Mouse (Mus musculus): ENCODE results near the gene Eln. TPM values are rescaled to one million over a fixed set of nuclear protein-coding genes. Genes with fewer than 3 reads are reported as not detected.

The Eln gene
- total and polyA plus RNA-seq, 3 experiments = not detected

DNA sequence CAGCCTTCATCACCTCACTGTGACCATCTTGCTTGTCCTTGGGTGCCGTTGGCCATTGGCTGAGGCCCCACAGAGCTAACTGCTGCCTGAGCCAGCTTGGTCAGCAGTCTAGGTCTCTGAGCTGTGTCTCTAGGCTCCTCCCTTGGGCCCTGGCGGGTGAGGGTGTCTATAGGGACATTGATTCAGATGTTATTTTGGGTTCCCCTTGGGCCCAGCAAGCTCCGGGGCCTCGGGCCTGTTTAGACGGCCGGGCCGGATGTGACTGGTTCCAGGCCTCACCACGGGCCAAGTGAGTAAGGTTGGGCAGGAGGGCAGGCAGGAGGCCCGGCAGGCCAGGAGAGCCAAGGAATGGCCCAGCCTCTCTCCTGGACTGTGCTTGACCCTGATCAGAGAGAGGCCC lies 16.2 kb upstream of the Eln start:
- H3K27ac ChIP-seq (ENCODE audit: control insufficient read depth, low read depth, low read length) = no peak overlapping the region
- H3K79me2 ChIP-seq (ENCODE audit: control insufficient read depth, insufficient read depth, low read length, poor library complexity) = no peaks in the 10 kb centered on the region
- no peaks in the 10 kb centered on the region for H3K36me3 ChIP-seq (ENCODE audit: control insufficient read depth in 1 of 2, insufficient read depth in 2 of 2, low read length in 2 of 2)
- H3K9ac ChIP-seq (ENCODE audit: control insufficient read depth, low read depth, low read length, poor library complexity, severe bottlenecking) = no peak overlapping the region
- H3K4me1 ChIP-seq (ENCODE audit: control insufficient read depth in 1 of 2, insufficient read depth in 2 of 2, low read length in 2 of 2) = no peaks in the 10 kb centered on the region
- no peak overlapping the region for H3K4me3 ChIP-seq (ENCODE audit: control insufficient read depth in 1 of 2, insufficient read depth in 1 of 2, low read depth in 2 of 2, low read length in 2 of 2)
- no peak for DNase-seq (ENCODE audit: low read depth, low spot score)
- H3K9me3 ChIP-seq (replicated peaks; ENCODE audit: insufficient read depth, low read length) = no peaks in the 10 kb centered on the region
- TF ChIP-seq ZKSCAN1 (IDR thresholded peaks at IDR 0.05; ENCODE audit: low read depth, low read length) (no peak), TCF12 (IDR thresholded peaks at IDR 0.05; ENCODE audit: low read depth, low read length) (no peak), USF1 (IDR thresholded peaks at IDR 0.05; ENCODE audit: low read depth, low read length) (no peak), ZC3H11A (IDR thresholded peaks at IDR 0.05; ENCODE audit: low read depth, low read length) (no peak), CHD1 (IDR thresholded peaks at IDR 0.05; ENCODE audit: low read depth, low read length) (no peak), GABPA (IDR thresholded peaks at IDR 0.05; ENCODE audit: low read depth, low read length) (no peak), UBTF (IDR thresholded peaks at IDR 0.05; ENCODE audit: borderline replicate concordance, insufficient read depth, low read depth, low read length) (no peak), NELFE (IDR thresholded peaks at IDR 0.05; ENCODE audit: low read depth, low read length) (no peak)
- H3K27me3 ChIP-seq (ENCODE audit: control insufficient read depth in 1 of 2, insufficient read depth in 2 of 2, low read length in 2 of 2) = no peaks in the 10 kb centered on the region

DNA sequence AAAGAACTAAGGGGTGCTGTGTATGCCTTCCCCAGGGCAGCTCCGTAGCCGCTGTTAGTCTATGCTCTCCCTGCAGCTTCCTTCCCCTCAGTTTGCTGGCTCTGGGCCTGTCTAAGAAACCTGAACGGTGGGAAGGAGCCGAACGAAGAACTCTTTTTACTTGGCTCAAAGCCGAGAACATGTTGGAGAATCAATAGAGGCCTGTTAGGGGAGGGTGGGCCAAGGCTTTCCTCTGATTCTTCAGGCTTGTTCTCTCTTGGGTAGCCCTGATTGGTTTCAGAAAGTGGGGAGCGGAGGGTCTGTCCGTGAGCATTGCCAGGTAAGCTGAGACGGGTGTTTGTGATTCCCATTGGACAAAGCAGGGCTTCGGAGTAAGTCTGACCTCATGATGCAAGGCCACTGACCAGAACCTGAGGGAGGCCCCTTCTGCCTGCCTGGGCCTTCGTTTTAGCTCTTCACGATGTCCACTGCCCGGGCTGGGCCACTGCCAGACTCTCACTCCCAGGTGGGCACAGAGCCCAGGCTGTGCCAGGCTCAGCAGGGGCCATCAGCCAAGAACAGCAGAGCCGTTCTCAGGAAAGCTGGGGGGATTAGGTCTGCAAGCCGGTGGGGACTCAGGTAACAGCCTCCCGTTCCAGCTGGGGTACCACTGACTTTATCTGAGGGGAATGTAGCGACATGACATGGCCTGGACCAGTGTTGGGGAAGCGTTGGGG lies 14.4 kb upstream of the Eln start:
- no peaks in the 10 kb centered on the region for H3K4me1 ChIP-seq (ENCODE audit: control insufficient read depth in 1 of 2, insufficient read depth in 2 of 2, low read length in 2 of 2)
- H3K9ac ChIP-seq (ENCODE audit: control insufficient read depth, low read depth, low read length, poor library complexity, severe bottlenecking) = no peak overlapping the region
- H3K9me3 ChIP-seq (replicated peaks; ENCODE audit: insufficient read depth, low read length) = no peaks in the 10 kb centered on the region
- H3K79me2 ChIP-seq (ENCODE audit: control insufficient read depth, insufficient read depth, low read length, poor library complexity) = no peaks in the 10 kb centered on the region
- H3K27me3 ChIP-seq (ENCODE audit: control insufficient read depth in 1 of 2, insufficient read depth in 2 of 2, low read length in 2 of 2) = no peaks in the 10 kb centered on the region
- no peak overlapping the region for H3K27ac ChIP-seq (ENCODE audit: control insufficient read depth, low read depth, low read length)
- DNase-seq (ENCODE audit: low read depth, low spot score) = no peak
- H3K4me3 ChIP-seq (ENCODE audit: control insufficient read depth in 1 of 2, insufficient read depth in 1 of 2, low read depth in 2 of 2, low read length in 2 of 2) = no peak overlapping the region
- no peak for TF ChIP-seq E2F4 (IDR thresholded peaks at IDR 0.05; ENCODE audit: borderline replicate concordance, low read depth, low read length)
- no peaks in the 10 kb centered on the region for H3K36me3 ChIP-seq (ENCODE audit: control insufficient read depth in 1 of 2, insufficient read depth in 2 of 2, low read length in 2 of 2)

DNA sequence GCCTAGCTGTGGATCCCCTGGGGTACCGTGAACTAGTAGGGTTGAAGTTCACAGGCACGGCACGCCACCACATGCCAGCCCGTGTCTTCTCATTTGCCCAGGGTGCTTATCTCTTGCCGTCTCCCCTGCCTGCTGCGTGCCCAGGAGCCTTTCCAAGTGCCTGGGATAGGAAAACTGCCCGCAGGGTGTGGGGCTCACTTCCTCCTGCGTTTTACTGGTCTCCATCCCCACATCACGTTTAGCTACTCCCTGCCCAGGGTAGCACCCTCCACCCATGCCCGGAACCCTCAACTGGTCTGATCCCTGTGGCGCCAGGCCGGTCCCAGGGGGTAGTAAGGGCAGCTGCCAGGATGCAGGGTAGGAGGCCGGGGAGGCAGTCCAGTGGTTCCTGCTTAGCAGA lies 8.9 kb upstream of the Eln start:
- H3K9me3 ChIP-seq (replicated peaks; ENCODE audit: insufficient read depth, low read length) = no peaks in the 10 kb centered on the region
- H3K79me2 ChIP-seq (ENCODE audit: control insufficient read depth, insufficient read depth, low read length, poor library complexity) = no peaks in the 10 kb centered on the region
- H3K4me3 ChIP-seq (ENCODE audit: control insufficient read depth in 1 of 2, insufficient read depth in 1 of 2, low read depth in 2 of 2, low read length in 2 of 2) = no peak overlapping the region
- TF ChIP-seq MXI1 (IDR thresholded peaks at IDR 0.05; ENCODE audit: low read depth, low read length) = no peak
- TF ChIP-seq POLR2A (IDR thresholded peaks at IDR 0.05; ENCODE audit: control insufficient read depth in 1 of 2, insufficient read depth in 1 of 2, low read depth in 1 of 2, low read length in 2 of 2, poor library complexity in 1 of 2) = no peak
- no peak for TF ChIP-seq CTCF (IDR thresholded peaks at IDR 0.05 in 2 of 3, conservative IDR thresholded peaks at IDR 0.05 in 1 of 3; ENCODE audit: control insufficient read depth in 1 of 3, insufficient read depth in 1 of 3, low read depth in 2 of 3, low read length in 3 of 3, poor library complexity in 1 of 3, severe bottlenecking in 1 of 3)
- TF ChIP-seq GABPA (IDR thresholded peaks at IDR 0.05; ENCODE audit: low read depth, low read length) = no peak
- TF ChIP-seq TAL1 (IDR thresholded peaks at IDR 0.05; ENCODE audit: low read length) = no peak
- no peak for TF ChIP-seq ZNF384 (IDR thresholded peaks at IDR 0.05; ENCODE audit: low read depth, low read length)
- no peak for TF ChIP-seq BHLHE40 (IDR thresholded peaks at IDR 0.05; ENCODE audit: borderline replicate concordance, low read depth, low read length)
- TF ChIP-seq ZMIZ1 (IDR thresholded peaks at IDR 0.05; ENCODE audit: low read depth, low read length) = no peak
- TF ChIP-seq ELF1 (IDR thresholded peaks at IDR 0.05; ENCODE audit: low read depth, low read length) = no peak
- no peak for TF ChIP-seq TBP (IDR thresholded peaks at IDR 0.05; ENCODE audit: low read depth, low read length)
- TF ChIP-seq HCFC1 (IDR thresholded peaks at IDR 0.05; ENCODE audit: low read depth, low read length) = no peak
- no peak for TF ChIP-seq USF2 (IDR thresholded peaks at IDR 0.05; ENCODE audit: borderline replicate concordance in 1 of 2, insufficient read depth in 1 of 2, low read depth in 1 of 2, low read length in 2 of 2)
- no peak for TF ChIP-seq NELFE (IDR thresholded peaks at IDR 0.05; ENCODE audit: low read depth, low read length)
- TF ChIP-seq POLR2AphosphoS2 (IDR thresholded peaks at IDR 0.05; ENCODE audit: low read length) = no peak
- no peak for TF ChIP-seq CHD1 (IDR thresholded peaks at IDR 0.05; ENCODE audit: low read depth, low read length)
- no peak for TF ChIP-seq POLR2AphosphoS5 (IDR thresholded peaks at IDR 0.05; ENCODE audit: borderline replicate concordance, low read depth, low read length)
- TF ChIP-seq KAT2A (conservative IDR thresholded peaks at IDR 0.05; ENCODE audit: low read depth, low read length) = no peak
- TF ChIP-seq UBTF (IDR thresholded peaks at IDR 0.05; ENCODE audit: borderline replicate concordance, insufficient read depth, low read depth, low read length) = no peak
- no peak for TF ChIP-seq RAD21 (IDR thresholded peaks at IDR 0.05; ENCODE audit: low read depth, low read length)
- H3K9ac ChIP-seq (ENCODE audit: control insufficient read depth, low read depth, low read length, poor library complexity, severe bottlenecking) = no peak overlapping the region
- H3K36me3 ChIP-seq (ENCODE audit: control insufficient read depth in 1 of 2, insufficient read depth in 2 of 2, low read length in 2 of 2) = no peaks in the 10 kb centered on the region
- no peak for DNase-seq (ENCODE audit: low read depth, low spot score)
- H3K27me3 ChIP-seq (ENCODE audit: control insufficient read depth in 1 of 2, insufficient read depth in 2 of 2, low read length in 2 of 2) = no peaks in the 10 kb centered on the region; a peak in 1 of 4 replicates
- H3K27ac ChIP-seq (ENCODE audit: control insufficient read depth, low read depth, low read length) = no peak overlapping the region
- H3K4me1 ChIP-seq (ENCODE audit: control insufficient read depth in 1 of 2, insufficient read depth in 2 of 2, low read length in 2 of 2) = no peaks in the 10 kb centered on the region

Measured in MEL (cell line).